In the genomic region with DNA sequence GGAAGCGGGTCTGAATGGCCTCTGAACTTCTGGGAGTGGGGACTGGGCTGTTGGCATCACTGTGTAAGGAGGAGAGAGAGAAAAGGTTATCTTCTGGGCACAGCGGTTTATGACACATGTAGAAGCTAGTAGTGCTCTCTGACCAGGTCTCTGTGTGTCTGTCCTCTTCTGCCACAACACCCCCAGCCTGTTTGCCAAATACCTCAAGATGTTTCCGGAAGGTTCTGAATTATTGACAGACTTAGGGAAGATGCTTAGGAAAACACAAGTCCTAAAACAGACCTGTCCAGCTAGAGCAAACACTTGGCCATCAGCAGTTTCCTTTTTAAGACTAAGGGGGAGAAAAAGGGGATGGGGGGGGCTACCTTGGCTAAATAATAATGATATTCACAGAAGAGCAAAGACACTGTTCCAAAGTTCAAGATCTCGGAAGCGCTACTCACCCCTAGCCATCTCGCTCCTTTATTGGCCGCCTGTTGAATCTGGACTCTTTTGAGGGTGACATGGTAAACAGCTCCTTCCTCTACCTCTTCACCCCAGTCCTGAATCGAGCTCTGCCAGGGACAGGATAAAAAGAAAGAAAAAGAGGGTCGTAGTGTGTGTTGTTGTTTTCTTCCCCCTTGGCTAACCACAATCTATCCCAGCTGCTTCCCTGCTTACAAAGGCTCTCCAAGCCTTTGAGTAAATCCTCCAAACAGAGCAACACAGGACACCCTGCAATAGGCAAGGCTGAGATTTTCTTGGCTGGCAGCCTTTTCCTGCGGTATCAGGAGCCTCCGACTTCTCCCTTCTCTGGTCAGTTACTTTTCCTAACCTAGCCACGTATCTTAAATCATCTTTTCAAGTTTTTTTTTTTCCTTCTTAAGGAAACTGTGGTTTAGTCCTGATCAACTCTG, we compare ENCODE assay signal across 7 mouse cellular contexts.
A peak's percentile ranks its signal among the peaks of the same experiment; 100 is the strongest.
DNase-seq lines count a peak whose midpoint lies in the region; ATAC-seq and TF ChIP-seq lines count a peak whose summit lies in the region.

No protein-coding gene starts in this region.

- H3K27ac ChIP-seq in embryonic facial prominence, embryonic 14.5 days (replicated peaks; ENCODE audit: low read depth, low read length) = peak overlapping the region; percentile 88
- H3K27ac ChIP-seq in limb, embryonic 10.5 days = peak overlapping the region; percentile 95
- H3K27ac ChIP-seq in midbrain, embryonic 14.5 days (replicated peaks; ENCODE audit: low read depth, low read length) = no peak overlapping the region

- no peak for TF ChIP-seq POLR2A in brain, embryonic 14.5 days (IDR thresholded peaks at IDR 0.05; ENCODE audit: borderline replicate concordance, extremely low read depth, insufficient read depth, insufficient read length, poor library complexity, severe bottlenecking)

- 28% methylated on average over 12 of the region's 12 CpGs for WGBS in embryonic facial prominence, embryonic 14.5 days
- 39% methylated on average over 12 of the region's 12 CpGs for WGBS in limb, embryonic 10.5 days
- WGBS in midbrain, embryonic 14.5 days = 32% methylated on average over 12 of the region's 12 CpGs

- H3K4me1 ChIP-seq in embryonic facial prominence, embryonic 14.5 days (ENCODE audit: control insufficient read depth, insufficient read depth, low read length) = peaks cover 25% of the 10 kb centered on the region
- peaks cover 39% of the 10 kb centered on the region for H3K4me1 ChIP-seq in limb, embryonic 10.5 days
- H3K4me1 ChIP-seq in midbrain, embryonic 14.5 days (ENCODE audit: control insufficient read depth, insufficient read depth, low read length) = peaks cover 5% of the 10 kb centered on the region; the same call in 1 of the 2 replicates

- no peaks in the 10 kb centered on the region; the same call in 1 of the 2 replicates for H3K9me3 ChIP-seq in embryonic facial prominence, embryonic 14.5 days (ENCODE audit: control insufficient read depth, low read length)
- 0 out of 2 replicates have a peak, but pooled peaks cover 3% of the 10 kb centered on the region for H3K9me3 ChIP-seq in limb, embryonic 10.5 days (replicated peaks)
- H3K9me3 ChIP-seq in midbrain, embryonic 14.5 days (ENCODE audit: control insufficient read depth, low read length) = no peaks in the 10 kb centered on the region

- ATAC-seq in embryonic facial prominence, embryonic 14.5 days (ENCODE audit: low read depth) = no peak
- no peak for ATAC-seq in midbrain, embryonic 14.5 days (ENCODE audit: low FRiP score, low TSS enrichment)

- H3K9ac ChIP-seq in embryonic facial prominence, embryonic 14.5 days (ENCODE audit: low read depth, low read length) = peak overlapping the region; percentile 81
- no peak overlapping the region; the same call in 1 of the 2 replicates for H3K9ac ChIP-seq in midbrain, embryonic 14.5 days (replicated peaks; ENCODE audit: low read length)

- intact Hi-C loops in heart, postnatal 36 days (cut with DNase I) = loop anchor here (2.0 kb wide), 3 partner anchors 35 to 93 kb away; no protein-coding TSS in a partner anchor

- peaks cover 21% of the 10 kb centered on the region for H3K36me3 ChIP-seq in embryonic facial prominence, embryonic 14.5 days (ENCODE audit: control insufficient read depth, insufficient read depth, low read length)
- peaks cover 34% of the 10 kb centered on the region for H3K36me3 ChIP-seq in limb, embryonic 10.5 days
- H3K36me3 ChIP-seq in midbrain, embryonic 14.5 days (ENCODE audit: control insufficient read depth, insufficient read depth, low read length) = no peaks in the 10 kb centered on the region

- TF ChIP-seq CTCF in brain, embryonic 14.5 days (IDR thresholded peaks at IDR 0.05; ENCODE audit: borderline replicate concordance, extremely low read depth, insufficient read depth, insufficient read length) = no peak

- peak overlapping the region; percentile 56 for H3K4me3 ChIP-seq in embryonic facial prominence, embryonic 14.5 days (ENCODE audit: low read depth, low read length)
- H3K4me3 ChIP-seq in limb, embryonic 10.5 days = peak overlapping the region; percentile 76
- H3K4me3 ChIP-seq in midbrain, embryonic 14.5 days (replicated peaks; ENCODE audit: low read depth, low read length) = peak overlapping the region; percentile 60

- peak; percentile 72 for DNase-seq in brain, embryonic 14.5 days (ENCODE audit: low read depth)
- DNase-seq in embryonic facial prominence, embryonic 14.5 days (ENCODE audit: low spot score) = peak; percentile 71
- peak; percentile 57 to 66 for DNase-seq in heart, postnatal 36 days
- peak; percentile 34 for DNase-seq in limb, embryonic 10.5 days (ENCODE audit: low spot score)
- peak; percentile 48 for DNase-seq in midbrain, embryonic 14.5 days
- no peak for DNase-seq in frontal cortex, postnatal 14 days (ENCODE audit: low spot score in 2 of 2)
- no peak for DNase-seq in T-cell, adult 2 months (ENCODE audit: low spot score)

- H3K4me2 ChIP-seq in embryonic facial prominence, embryonic 14.5 days (ENCODE audit: low read depth, low read length) = peak overlapping the region; percentile 70
- H3K4me2 ChIP-seq in midbrain, embryonic 14.5 days (ENCODE audit: low read length) = peak overlapping the region; percentile 70

- no peaks in the 10 kb centered on the region for H3K27me3 ChIP-seq in embryonic facial prominence, embryonic 14.5 days (replicated peaks; ENCODE audit: control insufficient read depth, insufficient read depth, low read length)
- no peaks in the 10 kb centered on the region for H3K27me3 ChIP-seq in limb, embryonic 10.5 days (ENCODE audit: low read depth, poor library complexity, severe bottlenecking)
- H3K27me3 ChIP-seq in midbrain, embryonic 14.5 days (ENCODE audit: control insufficient read depth, insufficient read depth, low read length) = no peaks in the 10 kb centered on the region

Comparison
In these comparisons a context has a peak if more than half of its experiments do, and no peak if none do; other contexts are left out.
1. DNase-seq: peak in brain, embryonic 14.5 days (single experiment), embryonic facial prominence, embryonic 14.5 days (single experiment), heart, postnatal 36 days (2 of 2), limb, embryonic 10.5 days (single experiment) and midbrain, embryonic 14.5 days (single experiment); none in frontal cortex, postnatal 14 days (0 of 2) and T-cell, adult 2 months (single experiment).
2. Peak in every context shown above with its lines, with median percentiles within 50 percentile points of each other: H3K4me3 ChIP-seq.